Mouse (Mus musculus): ENCODE results near the gene Astn2.

The Astn2 gene

GRCm38 (mm10) chr4:66404201-66404711, at the start of gene Astn2:
TSS of gene Astn2 (minus strand) at chr4:66404611.
- DNase-seq (ENCODE audit: low spot score in 2 of 2): no peak

GRCm38 (mm10) chr4:66450115-66450514, 45.7 kb upstream of the Astn2 start:
- DNase-seq (ENCODE audit: low spot score in 2 of 2): no peak

DNA sequence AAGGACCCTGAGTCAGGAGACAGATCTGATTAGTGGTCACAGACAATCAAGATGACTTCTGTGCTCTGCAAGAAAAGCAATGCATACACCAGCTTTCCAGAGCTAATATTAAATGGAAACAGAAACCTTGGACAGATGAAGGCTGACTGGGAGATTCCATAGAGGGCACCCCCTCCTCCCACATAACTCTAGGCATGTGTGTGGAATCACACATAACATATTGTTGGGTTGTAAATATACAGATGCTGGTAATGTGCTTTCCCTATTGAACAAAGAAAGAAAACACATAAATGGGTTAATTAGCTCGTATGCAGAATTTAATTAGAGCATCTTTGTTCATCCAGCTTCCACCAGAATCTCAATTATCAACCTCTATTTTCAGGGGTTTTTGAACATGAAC, 26.8 kb upstream of the Astn2 start:
- no peak for DNase-seq (ENCODE audit: low spot score in 2 of 2)

DNA sequence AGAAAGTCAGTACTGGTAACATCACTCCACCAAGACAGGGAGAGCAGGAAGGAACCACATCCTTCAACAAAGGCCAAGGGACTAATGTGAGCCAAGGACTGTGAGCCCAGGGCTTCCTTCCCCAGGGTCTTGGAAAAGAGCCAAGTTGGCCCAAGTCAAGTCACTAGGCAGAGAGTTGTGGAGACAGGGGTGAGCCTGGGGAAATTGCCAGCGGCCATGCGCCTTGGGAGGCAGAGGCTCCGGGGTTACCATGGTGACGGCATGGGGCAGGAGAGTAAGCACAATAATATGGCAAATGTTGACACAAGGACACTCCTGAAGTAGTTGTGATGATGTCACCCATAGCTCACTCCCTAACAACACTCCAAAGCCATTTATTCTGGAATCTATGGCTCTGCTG, 21.4 kb upstream of the Astn2 start:
- DNase-seq (ENCODE audit: low spot score in 2 of 2): no peak

DNA sequence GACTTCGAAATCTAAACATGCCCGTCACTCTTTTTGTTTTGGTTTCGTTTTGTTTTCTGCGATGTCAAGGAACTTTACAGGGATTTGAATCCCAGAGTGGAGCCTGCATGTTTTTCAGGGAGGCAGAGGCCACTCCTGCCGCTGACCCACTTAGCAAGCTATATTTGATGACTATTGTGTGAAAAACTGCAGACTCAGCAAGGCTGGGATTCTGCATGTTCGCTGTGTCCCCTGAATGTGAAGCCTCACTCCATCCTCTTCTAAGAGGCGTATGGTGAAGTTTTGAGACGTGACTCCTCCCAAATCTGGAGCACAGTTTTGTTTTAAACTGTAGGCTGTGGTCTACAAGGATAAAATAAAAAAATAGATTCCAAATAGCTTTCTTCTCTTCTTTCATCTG, 10.4 kb upstream of the Astn2 start:
- no peak for DNase-seq (ENCODE audit: low spot score in 2 of 2)

- no peak for DNase-seq (ENCODE audit: low spot score in 2 of 2)
Measured at GRCm38 (mm10) chr4:66405086-66405485, 675 bp upstream of the Astn2 start.

- no peak for DNase-seq (ENCODE audit: low spot score in 2 of 2)
Measured at GRCm38 (mm10) chr4:66403708-66404200, 657 bp downstream of the Astn2 start.

GRCm38 (mm10) chr4:66403116-66403707, 1.2 kb downstream of the Astn2 start:
- no peak for DNase-seq (ENCODE audit: low spot score in 2 of 2)

DNA sequence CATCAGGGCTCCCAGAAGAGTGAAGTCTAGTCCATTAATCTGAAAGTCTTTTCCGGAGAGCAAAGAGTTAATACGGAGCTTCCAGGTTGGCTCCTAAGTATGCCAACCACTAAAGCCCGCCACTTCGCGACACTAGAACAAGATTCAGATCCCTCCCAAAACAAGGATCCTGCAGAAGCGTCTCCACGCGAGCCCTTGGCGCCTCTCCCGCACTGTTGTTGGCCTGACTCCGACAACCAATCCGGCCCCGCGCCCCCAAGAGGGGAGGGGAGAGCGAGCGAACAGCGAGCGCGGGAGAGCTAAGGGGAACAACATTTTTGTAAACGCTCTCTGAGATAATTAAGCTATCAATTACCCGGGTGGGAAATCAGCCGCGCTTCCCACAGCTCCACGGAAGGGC, 1.8 kb downstream of the Astn2 start:
- DNase-seq (ENCODE audit: low spot score in 2 of 2): no peak

DNA sequence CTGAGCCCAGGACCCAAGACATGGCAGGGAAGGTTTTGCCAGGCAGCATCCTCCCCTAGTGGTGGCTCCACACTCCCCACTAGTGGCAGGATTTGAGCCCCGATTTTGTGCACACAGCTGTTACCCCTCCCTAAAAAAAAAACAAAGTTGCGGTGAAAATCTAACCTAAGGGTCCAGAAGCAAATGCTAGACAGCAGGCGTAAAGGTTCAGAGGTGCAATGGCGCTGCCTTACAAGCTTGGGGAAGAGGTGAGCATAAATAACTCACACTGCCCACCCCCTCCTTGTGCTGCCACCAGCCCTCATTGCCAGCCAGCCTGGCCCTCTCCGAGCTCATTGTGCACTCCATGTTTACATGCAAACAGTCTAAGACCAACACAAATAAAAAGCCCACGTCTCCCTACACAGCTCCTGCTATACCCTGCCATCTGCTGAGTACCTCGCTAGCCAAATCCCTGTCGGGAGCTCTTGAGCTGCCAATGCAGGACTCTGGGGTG, 3.2 kb downstream of the Astn2 start:
- no peak for DNase-seq (ENCODE audit: low spot score in 2 of 2)

DNA sequence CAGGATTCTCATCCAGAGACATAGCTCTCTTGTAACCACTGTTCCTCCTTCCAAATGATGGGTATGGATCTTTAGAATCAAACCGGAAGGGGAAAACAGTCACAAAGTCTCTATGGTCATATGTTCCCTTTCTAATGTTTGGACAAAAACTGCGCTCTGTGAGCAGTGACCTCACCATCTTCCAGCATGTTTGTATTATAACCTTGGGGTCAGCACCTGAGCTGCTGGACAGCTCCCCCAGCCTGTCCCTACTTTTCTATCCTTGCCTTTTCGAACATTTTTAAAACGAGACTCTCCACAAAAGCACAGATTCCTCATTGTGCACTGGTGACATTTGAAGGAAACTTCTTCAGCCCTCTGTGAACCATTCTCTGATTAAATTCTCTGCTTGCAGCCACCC, 5.3 kb downstream of the Astn2 start:
- DNase-seq (ENCODE audit: low spot score in 2 of 2): no peak

- DNase-seq (ENCODE audit: low spot score in 2 of 2): no peak
Measured at GRCm38 (mm10) chr4:66397216-66397615, 7.2 kb downstream of the Astn2 start.

GRCm38 (mm10) chr4:66393294-66393693, 11.1 kb downstream of the Astn2 start:
- no peak for DNase-seq (ENCODE audit: low spot score in 2 of 2)

- no peak for DNase-seq (ENCODE audit: low spot score in 2 of 2)
Measured at GRCm38 (mm10) chr4:66390480-66390879, 13.9 kb downstream of the Astn2 start.

GRCm38 (mm10) chr4:66378586-66378985, 25.8 kb downstream of the Astn2 start:
- DNase-seq (ENCODE audit: low spot score in 2 of 2): no peak

DNA sequence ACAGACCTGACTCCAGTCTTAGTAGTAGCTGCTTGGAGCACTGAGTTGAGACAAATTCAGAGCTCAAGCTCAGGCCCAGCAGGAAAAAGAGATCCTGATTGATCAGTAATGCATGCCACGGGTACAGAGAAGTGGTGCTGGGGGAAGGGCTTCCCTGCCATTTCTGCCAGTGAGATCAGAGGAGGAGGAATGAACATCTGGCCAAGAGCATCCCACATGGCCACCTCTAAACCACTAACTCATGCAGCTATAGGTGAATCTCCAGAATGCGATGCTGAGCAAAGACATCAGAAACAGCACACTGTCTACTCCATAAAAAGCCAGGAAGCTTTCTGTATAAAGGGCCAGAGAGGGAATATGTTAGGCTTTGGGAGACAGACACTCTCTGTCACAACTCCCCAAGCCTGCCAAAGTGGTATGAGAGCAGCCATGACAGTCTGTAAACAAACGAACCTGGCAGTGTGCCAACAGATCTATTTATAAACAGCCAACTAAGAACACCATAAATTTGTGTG, 33.8 kb downstream of the Astn2 start:
- no peak for DNase-seq (ENCODE audit: low spot score in 2 of 2)

DNA sequence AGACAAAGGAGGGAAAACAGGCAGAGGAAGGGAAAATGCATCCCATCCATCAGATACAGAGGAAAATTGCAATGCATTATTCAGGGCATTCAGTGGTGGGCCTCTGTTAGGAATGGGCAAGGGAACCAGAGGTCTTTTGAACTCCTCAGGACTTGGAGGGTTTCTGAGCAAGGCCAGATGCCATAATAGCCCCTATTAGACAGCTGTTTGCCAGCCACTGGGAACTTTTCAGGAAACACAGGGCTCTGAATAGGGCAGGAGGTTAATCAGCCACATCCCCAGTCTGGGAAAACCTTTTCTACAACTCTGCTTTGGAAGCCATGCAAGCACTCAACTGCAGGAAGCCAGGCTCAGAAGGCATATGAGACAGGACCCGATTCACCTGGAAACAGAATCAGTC, 38.9 kb downstream of the Astn2 start:
- DNase-seq (ENCODE audit: low spot score in 2 of 2): no peak

DNA sequence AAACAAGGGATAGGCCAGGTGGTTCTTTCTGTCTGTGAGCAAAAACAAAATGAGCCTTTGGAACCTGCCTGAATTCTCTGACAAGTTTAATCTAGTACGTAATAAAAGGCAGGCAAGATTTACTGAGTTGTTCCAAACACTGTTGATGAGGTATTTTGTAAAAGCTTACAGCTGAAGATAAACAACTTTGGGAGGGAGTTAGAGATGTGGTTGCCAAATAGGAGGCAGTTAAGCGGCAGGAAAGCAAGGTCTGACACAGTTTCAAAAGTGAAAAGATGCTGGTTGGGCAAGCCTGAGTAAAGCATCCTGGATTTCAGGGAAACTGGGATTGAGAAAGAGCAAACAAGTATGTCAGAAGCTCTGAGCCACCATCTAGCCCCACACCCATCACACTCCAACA, 59.8 kb downstream of the Astn2 start:
- DNase-seq (ENCODE audit: low spot score in 2 of 2): no peak

- DNase-seq (ENCODE audit: low spot score in 2 of 2): no peak
Measured at GRCm38 (mm10) chr4:66337443-66337842, 67.0 kb downstream of the Astn2 start.

GRCm38 (mm10) chr4:66330600-66331285, 73.7 kb downstream of the Astn2 start:
- DNase-seq (ENCODE audit: low spot score in 2 of 2): no peak

GRCm38 (mm10) chr4:66321051-66321450, 83.4 kb downstream of the Astn2 start:
- no peak for DNase-seq (ENCODE audit: low spot score in 2 of 2)

DNA sequence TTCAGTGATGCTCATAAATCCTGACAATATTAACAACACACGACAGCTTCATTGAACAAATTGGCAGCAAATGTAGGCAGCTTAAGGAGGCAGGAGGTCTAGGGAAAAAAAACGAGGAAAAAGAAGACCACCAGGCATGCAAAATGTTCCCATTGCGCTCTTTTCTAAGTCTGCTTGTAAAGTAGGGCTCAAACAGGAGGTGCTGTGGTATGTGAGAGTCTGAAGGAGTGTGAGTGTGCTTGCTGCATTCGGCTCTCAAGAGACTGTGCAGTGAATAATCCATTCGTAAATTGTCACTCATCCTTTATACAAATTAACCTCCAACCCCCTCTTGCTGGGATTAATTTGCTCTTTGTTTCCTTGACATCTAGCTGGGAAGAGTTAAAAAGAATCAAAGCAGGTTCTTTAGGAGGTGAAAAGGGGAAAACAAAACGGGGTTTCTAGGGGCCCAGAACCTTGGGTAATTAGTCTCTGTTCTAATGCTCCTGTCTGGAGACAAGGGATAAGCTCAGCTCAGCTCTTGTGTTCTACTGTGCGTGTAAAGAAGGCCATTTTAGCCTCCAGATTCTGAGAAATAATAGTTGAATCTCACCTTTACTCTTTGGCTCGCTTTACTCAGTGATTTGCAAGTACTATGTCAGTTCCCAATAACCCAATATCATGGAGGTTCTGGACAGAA, 89.5 kb downstream of the Astn2 start:
- no peak for DNase-seq (ENCODE audit: low spot score in 2 of 2)
